Mouse (Mus musculus): ENCODE data around the gene Gm49776.

The Gm49776 gene

DNA sequence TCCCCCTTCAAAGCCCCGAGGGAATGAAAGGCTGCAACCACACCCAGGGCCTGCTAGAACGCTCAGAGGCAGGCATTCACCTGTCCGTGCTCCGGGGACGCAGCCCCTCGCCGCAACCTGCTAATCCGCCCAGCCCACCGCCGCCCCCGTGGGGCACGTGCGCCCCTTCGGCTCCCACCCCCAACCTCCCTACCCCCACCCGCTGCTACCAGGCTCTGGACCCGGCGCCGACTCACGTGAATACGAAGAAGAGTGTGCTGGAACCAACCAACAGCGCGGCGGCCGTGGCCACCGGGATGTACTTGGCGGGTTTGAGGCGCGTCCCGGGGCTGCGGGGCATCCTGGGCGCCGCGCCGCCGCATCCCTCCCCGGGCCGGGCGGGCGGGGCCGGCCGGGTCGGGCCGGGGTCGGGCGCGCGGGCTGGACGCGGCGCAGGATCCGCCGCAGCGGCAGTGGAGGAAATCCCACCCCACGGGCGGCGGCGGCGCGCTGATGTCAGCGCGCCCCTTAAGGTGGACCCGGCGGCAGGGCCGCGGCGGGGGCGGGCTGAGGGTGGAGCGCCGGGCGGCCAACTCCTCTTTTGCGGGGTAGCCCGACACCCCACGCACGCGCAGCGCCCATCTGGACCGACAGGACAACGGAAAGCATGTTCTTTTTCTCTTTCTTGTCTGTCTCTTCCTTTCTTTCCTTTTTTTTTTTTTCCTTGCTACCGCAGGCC lies 23.3 kb downstream of the Gm49776 start, which contains the start of gene Zdhhc8:
Zdhhc8 (minus strand) TSS at position 466 of the 718 bp plus-strand sequence.
- DNase-seq (ENCODE audit: low read depth, low spot score): peak; percentile 59

DNA sequence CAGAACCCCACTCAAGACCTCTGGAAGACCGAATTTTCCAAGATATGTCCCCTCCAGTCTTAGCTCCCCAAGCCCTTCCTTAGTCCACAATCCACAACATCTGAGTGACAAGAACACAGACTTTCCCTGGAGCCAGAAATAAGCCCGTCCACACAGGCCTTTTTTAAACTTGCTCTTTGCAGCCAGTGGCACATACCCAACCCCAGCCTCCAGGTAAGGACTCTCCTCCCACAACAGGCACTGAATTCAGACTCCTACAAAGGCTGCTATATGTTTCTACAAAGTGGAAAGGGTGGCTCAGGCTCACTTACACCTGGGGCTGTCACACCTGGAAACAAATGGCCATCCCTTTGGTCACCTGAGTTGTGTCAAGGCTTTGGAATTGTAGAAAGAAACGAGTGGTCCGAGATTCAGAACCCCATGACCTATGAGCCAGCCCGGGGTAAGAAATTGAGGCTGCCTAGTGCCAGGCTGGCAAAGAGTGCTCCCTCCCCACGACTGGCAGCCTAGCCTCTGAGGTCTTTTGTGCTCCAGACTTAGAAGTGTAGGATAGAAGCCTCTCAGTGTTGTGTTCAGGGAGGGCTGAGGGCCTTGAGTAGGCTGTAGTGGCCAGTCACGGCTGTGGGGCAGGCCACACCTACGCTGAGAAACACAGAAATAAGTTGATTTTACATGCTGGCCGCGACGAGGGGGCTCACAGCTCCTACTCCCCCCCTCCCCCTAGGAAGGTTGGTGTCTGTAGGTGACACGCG lies 24.0 kb downstream of the Gm49776 start:
- no peak for DNase-seq (ENCODE audit: low read depth, low spot score)

DNA sequence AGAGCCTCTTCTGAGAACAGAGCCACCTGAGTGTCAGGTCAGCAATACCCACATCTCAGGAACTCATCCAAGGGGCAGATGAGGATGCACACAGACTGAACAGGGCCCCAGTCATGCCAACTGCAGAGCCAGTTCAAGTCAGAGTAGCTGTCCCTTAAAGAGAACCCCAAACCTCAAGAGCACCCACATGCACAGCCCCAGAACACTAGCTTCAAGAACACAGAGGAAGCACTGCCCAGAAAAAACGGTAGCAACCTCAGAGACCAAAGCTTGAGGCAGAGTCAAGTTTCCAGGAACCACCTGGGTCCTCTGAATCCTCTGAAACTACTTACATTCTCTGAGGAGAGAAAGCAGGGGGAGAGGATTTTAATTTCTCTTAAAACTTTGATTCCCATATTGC lies 24.7 kb downstream of the Gm49776 start:
- DNase-seq (ENCODE audit: low read depth, low spot score): no peak

DNA sequence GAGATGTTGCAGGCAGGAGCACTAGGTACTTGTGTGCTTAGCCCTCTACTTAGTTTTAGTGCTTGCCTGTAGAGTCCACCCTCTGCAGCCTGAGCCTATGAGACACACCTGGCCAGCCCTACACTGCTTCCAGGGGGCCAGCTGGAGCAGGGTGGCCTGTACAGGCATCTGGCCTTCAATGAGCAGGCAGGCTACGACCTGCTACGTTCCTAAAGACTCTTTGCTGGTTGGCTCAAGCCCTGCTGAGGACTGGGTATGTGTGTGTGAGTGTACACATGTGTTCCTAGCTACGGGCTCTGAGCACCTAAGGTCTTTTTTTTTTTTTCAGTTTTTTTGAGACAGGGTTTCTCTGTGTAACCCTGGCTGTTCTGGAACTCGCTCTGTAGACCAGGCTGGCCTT lies 26.7 kb downstream of the Gm49776 start:
- no peak for DNase-seq (ENCODE audit: low read depth, low spot score)

DNA sequence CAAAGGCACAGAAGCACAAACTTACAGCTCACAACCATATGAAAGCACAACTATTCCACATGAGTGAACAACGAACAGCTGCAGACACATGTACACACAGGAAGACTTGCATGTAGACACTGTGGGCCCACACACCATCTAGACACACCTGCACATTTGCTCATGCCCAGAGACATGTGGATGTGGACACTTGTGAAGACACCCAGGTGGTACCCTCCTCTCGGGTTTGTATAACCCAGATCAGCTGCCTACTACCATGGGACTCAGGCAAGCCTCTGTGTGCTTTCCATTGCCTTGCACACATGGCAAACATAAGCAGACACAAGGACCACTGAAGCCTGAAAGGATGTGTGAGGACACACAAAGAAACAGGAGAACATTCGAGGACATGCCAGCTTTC lies 27.1 kb downstream of the Gm49776 start:
- no peak for DNase-seq (ENCODE audit: low read depth, low spot score)

DNA sequence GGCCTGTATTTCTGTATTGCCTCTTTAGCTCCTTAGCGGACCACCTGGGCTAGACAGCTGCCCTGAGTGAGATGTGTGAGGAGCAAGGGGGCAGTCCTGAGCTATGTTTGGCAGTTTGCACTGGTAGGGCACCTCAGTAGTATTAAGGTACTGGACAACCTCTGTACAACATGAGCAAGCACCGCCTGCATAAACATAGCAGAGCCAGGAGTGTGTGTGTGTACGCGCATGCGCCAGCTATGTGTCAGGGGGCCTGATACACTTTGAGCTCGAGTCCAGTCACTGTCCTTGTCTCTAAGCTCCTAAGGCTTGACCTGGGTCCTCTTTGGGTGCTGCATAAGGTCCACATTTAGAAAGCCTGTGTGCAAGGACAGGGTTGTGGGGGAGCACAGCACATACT lies 27.5 kb downstream of the Gm49776 start:
- no peak for DNase-seq (ENCODE audit: low read depth, low spot score)

DNA sequence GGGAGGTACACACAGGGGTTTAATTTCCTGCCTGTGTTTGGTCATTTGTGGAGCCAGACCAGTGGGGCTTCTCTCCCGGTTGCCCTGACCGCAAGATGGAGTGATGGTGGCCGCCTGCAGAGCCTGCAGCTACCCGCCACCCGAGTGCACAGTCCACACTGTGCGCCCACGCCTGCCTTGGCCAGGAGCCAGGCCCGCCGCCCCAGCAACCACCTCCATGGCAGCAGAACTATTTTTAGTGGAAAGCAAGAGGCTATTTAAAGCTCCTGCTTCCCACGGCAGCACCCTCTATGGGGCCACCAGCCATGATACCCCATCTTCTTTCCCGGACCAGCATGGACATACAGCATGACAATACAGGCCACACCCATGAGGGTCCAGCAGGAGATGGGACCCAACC lies 28.5 kb downstream of the Gm49776 start:
- DNase-seq (ENCODE audit: low read depth, low spot score): no peak

DNA sequence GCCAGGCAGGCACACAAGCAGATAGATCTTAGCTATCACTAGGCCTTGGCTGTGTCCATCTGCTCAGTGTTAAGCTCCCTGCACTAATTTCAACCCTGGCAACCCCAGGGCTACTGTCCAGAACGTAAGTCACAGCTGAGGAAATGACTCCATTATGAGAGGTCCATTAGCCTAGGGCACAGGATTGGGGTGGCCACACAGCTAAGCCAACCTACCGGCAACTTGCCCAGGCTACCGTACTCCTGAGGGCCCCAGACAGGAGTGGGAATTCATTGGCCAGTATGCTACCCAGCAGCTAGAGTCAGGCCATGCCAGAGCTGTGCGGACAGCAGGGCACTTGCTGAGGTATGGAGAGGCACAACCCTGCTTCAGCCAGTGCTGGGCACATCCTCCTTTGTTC lies 29.3 kb downstream of the Gm49776 start:
- no peak for DNase-seq (ENCODE audit: low read depth, low spot score)

DNA sequence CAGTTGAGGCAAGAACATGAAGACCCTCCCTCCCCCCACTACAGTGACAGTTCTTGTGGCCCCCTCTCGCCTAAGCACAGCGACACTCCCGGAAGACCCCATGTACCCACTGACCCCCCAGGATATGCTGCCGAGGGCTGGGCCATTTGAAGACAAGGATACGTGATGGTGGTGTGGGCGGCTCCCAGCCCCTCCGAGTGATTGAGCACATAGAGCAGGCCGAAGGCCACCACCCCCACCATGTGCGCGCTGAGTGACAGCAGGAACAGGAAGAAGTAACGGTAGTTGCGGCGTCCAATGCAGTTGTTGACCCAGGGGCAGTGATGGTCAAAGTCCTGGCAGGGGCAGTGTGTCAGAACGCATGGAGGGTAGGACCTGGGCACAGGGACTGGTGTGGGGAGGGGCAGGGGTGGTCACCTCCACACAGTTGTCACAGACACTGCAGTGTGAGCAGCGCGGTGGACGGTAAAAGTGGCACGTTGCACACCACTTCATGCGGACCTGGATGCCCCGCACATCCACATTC lies 30.2 kb downstream of the Gm49776 start:
- DNase-seq (ENCODE audit: low read depth, low spot score): no peak

DNA sequence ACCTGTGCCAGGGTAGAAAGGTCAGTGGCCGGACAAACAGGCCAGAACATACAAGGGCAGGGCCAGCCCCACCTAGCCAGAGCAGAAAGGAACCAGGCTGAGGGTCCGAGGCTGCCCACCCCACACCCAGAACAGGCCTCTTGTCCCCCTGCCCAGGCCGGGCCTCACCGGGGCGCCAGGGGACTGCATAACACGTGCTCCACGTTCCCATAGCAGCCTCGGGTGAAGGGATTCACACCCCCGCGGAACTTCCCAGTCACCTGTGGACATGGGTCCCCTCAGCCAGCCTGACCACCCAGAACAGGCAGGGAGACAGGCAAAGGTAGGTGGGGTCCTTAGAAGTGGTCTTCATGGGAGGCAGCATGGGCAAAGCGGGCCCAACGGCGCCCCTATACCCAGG lies 30.9 kb downstream of the Gm49776 start:
- no peak for DNase-seq (ENCODE audit: low read depth, low spot score)

DNA sequence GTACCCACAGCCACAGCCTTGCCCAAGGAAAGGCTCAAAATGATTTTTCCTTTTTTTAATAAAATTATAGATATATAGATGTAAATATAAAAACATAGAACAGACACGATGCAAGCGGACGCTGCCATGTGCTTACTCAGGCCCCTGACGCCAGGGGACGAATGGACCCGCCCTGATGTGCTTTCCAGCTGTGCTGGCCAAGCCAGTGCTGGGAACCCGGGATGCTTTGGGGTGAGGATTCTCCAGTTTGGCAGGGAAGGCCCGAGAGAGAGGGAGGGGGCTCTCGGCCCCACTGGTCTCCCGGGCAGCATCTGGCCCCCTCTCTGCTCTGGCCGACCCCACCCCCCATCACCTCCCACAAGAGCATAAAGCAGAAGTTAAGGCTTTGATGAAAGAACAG lies 35.9 kb downstream of the Gm49776 start:
- no peak for DNase-seq (ENCODE audit: low read depth, low spot score)

DNA sequence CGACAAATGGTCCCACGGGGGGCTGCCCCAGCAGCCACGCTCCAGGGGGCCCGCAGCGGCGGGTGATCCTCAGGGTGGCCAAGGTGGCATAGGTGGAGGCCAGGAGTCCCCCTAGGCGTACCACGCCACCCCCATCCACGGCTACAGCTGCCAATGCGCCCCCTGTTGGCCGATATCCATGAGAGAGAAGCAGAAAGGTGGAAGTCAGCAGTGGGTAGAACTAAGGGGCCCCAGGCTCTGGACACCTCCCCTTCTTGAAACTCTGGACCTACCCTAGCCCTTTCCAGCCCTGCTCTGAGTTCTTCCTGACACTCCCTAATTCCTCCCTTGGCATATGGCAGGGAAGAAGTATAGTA lies 36.6 kb downstream of the Gm49776 start:
- no peak for DNase-seq (ENCODE audit: low read depth, low spot score)

DNA sequence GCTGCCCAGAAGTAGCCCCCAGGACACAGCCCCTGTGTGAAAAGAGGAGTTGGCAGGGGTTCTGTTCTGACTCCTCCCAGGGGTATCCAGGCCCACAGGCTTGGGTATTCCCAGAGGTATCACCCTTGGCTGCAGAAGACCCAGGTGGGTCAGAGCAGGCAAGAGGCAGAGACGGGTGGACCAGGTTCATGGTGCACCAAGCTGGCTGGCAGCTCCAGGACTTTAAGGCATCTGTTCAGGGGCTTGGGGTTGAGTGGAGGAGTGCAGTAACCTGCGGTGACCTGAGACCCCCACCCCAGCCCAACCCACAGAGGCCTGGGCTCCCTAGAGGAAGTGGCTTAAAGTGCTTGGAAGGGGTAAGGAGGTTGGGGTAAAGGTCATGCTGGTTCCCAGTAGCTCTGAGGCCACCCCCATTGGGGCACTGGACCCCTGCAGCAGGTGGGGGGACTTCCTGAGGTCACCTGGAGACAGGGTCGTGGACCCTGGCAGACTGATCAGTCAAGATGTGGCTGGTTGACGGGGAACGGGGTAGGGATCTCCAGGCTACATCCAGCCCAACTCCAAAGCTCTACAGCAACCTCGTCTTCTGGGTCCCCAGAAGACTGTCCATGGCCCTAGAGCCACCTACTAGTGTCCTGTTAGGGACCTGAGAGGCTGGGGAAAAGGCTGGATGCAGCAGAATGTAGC lies 37.1 kb downstream of the Gm49776 start:
- DNase-seq (ENCODE audit: low read depth, low spot score): no peak

DNA sequence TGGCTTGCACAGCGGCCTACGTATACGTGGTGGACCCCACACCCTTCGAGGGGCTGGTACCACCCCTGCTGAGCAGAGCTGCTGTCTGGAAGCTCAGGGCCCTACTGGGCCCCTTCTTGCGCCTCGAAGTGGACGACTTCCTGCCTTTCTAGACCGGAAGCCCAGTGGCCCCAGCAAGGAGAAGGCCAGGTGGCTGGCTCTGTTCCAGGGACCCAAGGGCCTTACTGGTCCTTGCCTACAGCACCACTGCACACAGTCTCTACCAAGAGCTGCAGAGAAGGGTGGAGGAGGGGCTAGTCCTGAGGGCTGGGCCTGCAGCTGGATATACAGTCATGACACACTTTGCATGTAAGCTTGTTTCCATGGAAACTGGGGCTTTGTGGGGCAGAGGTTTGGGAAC lies 38.1 kb downstream of the Gm49776 start:
- DNase-seq (ENCODE audit: low read depth, low spot score): peak; percentile 67

DNA sequence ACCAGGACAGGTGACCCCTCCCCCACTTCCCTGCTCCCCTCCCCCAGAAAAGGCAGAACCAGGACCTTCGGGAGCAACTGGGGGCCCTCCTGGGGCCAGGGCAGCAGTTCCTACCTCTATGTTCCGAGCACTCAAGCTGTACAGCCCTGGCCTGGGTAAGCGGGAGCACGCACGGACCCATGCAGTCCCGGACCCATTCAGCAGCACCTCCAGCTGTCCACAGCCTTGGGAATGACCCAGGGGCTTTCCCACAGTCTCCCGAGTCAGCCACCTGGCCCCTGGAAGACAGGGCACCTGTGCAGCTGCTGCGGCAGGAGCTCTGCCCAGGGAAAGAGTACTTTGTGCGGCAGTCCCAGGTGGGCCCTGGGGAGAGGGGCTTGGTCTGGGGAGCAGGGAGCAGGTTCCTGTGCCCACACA lies 39.5 kb downstream of the Gm49776 start:
- DNase-seq (ENCODE audit: low read depth, low spot score): no peak

DNA sequence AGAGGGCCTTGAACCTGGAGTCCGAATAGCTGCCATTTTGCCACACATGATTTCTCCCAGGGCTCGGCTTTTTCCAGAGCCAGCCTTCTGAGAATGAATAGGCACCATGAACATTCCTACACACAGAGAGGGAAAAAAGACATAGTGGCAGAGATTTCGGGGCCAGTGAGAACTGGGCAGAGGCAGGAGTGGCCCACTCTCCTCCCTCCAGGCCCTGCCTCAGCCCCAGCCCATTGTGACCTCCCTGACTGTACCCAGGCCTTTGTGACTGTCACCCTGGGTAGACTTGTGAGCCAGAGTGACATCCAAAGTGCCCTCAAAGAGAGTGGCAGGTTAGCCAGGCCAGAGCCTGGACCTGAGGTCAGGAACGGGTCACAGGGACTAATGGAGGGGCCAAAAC lies 40.5 kb downstream of the Gm49776 start, which contains the start of gene Ccdc188:
Ccdc188 (plus strand) TSS at position 301 of the 400 bp plus-strand sequence.
- DNase-seq (ENCODE audit: low read depth, low spot score): no peak

DNA sequence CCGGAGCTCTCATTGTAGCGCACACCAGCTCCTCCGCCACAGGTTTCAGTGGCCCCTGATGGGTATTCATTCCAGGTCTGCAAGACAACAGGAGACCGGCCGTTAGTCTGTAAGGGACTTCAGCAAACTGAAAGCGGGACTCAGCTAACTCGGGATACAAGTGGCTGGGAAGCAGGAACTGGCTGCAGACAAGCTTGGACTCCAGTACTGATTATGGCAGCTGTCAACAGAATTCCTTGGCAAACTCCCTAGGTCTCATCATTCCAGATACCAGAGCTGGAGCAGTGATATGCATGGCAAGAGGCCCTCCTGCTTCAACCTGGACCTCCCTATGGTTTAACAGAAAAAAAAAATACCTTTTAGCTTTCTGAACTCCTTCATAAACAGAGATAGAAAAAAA lies 43.3 kb downstream of the Gm49776 start:
- no peak for DNase-seq (ENCODE audit: low read depth, low spot score)

DNA sequence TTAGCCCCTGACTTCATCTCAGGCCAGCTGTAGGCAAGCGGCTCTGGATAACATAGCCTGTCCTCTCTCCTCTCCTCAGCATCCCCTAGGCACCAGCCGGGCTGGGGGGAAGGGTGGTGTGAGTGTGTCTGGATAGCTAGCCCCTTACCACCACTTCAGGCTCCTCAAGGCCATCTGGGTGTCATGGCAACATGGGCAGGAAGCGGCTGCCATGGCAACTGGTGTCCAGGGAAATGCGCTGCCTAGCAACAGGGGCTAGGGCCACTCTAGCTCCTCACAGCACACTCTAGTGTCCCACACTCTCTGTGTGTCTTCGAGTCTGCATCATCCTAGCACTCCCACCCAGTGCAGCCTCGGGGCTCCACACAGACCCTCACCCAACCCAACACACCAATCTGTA lies 44.4 kb downstream of the Gm49776 start:
- peak; percentile 66 for DNase-seq (ENCODE audit: low read depth, low spot score)

DNA sequence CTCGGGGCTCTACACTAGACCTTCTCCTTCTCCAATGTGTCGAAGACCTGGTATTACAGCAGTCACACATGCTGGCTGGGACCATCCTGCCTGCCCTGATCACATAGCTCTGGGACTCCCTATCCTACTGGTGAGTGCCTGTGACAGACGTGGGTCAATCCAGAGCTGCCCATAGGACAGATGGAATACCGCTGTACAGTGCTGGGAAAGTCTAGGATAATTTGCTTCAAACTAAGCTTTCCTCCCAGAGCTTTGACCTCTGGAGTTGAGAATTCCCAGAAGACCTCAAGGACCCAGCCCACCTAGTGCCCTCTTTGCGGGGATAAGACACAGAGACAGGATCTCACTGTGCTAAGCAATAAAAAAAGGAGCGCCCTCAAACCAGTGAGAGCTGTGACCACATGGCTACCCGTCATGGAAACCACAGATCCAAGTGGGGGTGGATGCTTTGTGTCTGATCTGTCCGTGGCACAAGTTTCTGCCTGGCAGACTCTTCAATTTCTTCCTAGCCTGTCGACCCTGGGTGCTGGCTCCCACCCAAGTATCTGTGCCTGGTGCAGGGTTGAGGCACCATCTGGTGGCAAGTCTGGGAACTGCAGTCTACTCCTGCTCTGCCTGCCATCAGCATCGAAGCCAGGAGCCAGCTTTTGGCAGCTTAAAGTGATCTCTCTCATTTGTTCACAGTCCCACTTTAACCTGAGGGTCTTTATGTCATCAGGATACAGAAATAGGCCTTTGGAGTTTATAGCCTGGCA lies 46.5 kb downstream of the Gm49776 start:
- DNase-seq (ENCODE audit: low read depth, low spot score): peak; percentile 69

DNA sequence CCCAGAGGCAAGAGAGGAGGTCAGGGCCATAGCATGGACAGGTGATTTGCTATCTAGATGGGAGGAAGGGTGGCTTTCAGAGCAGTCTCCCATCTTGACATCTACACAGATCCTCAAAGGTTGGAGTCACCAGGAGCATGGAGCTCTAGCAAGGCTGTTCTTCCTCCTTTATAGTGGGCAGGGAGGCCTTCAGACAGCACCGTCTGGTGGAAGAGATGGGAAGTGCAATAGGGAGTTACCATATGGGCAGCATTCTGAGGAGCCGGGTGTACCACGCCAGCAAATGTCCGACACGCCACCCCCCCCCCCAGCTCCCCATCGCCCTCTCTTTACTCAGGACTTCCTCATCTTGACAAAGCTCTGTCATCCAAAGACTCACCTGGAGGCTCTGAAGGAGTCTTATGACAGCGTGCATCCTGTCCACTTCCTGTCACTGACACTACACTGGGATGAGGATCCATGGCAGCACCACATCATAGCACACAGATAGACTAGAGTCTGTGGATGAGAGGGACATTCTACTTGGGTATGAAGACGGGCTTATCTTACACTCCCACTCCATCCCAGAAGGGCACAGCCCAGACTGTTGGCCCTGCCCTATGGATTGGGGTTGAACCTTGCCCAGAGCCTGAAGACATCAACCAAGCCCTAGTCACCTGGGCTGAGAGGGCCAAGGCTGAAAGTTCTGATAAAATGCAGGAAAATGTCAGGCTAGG lies 47.3 kb downstream of the Gm49776 start:
- DNase-seq (ENCODE audit: low read depth, low spot score): peak; percentile 66

All from R1 (cell line).